Mouse (Mus musculus): ENCODE measurements around the gene Arhgap24.

DNA sequence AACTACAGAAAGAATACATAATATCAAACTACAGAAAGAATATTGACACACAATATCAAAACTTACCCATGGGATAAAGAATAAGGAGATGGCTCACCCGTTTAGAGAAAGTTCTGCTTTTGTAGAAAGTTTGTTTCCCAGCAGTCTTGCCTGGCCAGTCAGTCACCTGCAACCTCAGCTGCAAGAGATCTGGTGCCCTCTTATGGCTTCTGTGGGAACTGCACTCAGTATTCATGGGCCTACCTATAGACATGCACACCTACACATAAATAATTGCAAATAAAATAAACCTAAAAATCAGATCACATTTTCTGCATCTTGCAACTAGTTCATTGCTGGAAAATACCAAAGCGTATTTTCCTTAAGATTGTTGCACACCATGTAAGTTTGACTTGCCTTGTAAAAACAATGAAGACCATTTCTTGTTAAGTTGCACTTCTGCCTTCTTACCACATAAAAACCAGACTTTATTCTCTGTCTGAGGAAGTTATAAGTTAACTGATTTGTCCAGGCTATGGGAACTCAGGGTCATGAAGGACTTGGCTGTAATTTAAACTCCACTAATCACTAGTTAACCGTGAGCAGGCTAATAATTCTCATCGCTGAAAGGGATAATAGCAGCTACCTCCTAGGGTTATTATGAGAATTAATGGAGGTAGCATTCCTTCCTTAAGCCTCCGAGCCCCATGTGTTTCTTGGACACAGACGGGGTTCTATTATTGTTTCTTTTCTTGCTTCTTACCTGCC lies 285.3 kb downstream of the Arhgap24 start:
- TF ChIP-seq GATA1 (IDR thresholded peaks at IDR 0.05; ENCODE audit: low read length), result no peak
- TF ChIP-seq TAL1 (IDR thresholded peaks at IDR 0.05; ENCODE audit: low read length), result no peak

All from erythroblast, embryonic 14.5 days (primary cell).